Mouse (Mus musculus): Measurements from ENCODE around the gene Clstn1.
"Not testable (repeated sequence)": the region's sequence is repeated elsewhere in the genome, so short reads cannot be mapped to it uniquely, and the experiment has no call there.

DNA sequence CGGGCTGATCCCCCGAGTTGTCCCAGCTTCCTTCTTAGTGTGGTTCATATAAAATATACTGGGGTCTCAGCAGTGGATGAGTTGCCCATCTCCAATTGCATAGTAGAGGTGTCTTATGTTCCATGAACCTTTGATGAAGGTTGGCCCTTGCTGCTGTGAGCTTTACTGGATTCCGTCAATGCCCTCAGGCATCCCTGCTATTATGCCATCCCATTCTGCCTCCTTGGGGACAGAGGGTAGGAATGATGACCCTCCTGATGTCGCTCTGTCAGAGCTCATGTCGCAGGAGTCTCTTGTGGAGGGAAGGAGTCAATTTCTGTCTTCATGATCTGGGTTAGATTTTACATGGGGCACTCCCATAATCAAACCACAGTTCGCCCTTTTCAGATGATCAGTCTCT is 27.2 kb downstream of the Clstn1 start:
- TF ChIP-seq EP300 (IDR thresholded peaks at IDR 0.05; ENCODE audit: insufficient read depth, low read depth, low read length); POLR2A (IDR thresholded peaks at IDR 0.05; ENCODE audit: insufficient read depth, low read length); CTCF (IDR thresholded peaks at IDR 0.05; ENCODE audit: low read depth, low read length): not testable (repeated sequence)

Measured in ES-Bruce4 (cell line).